Comparison of ENCODE assay signal across 10 mouse cellular contexts in the genomic region with DNA sequence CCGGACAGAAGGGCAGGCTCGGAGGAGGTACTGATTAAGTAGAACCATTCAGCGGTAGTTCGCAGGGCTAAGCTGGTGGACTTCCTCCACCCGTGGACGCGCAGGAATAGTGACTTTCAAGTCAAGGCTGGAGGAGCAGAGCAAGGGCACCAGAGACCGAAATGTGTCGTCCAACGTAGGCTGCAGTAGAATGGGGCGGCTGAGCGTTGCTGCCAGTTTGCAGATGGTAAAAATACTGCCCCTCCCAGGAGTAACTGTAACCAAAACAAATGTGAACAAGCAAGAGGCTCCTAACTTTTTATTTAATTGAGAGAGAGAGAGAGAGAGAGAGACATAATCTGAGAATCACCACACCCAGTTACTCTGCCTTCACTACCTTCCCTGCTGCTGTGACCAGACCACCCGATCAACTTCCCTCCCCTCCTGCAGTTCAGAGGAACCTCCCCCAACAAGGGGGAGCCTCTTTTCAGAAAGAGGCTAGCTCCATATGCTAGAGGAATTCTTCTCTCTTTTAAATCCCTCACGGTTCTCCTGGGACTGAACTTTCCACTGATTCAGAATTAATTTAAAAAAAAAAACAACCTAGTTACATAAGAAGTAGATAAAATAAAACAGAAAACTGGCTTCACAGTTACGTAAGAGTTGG. TPM values are rescaled to one million over a fixed set of nuclear protein-coding genes. Genes with fewer than 3 reads are reported as not detected.
DNase-seq lines count a peak whose midpoint lies in the region; ATAC-seq and TF ChIP-seq lines count a peak whose summit lies in the region.
"Had no signal": no experiment of that assay in that cellular context is flagged by ENCODE, and none has a peak within 500 bp of the region (broad histone marks: within the 10 kb centered on the region; RNA-seq: fewer than 3 reads in every experiment).

No protein-coding gene starts in this region.

- no peak for TF ChIP-seq POLR2A in olfactory bulb, adult 2 months (IDR thresholded peaks at IDR 0.05; ENCODE audit: insufficient read depth, low read depth, low read length)

- ATAC-seq in heart, embryonic 14.5 days (ENCODE audit: insufficient number of reproducible peaks, insufficient read depth, low FRiP score, low read depth), result no peak
- ATAC-seq in midbrain, embryonic 12.5 days (ENCODE audit: low FRiP score, low read depth), result 0 out of 2 replicates have a peak, but pooled peaks have one; percentile 51
- no peak for ATAC-seq in midbrain, embryonic 16.5 days
- ATAC-seq in embryonic facial prominence, embryonic 14.5 days (ENCODE audit: low read depth), result peak; percentile 56
- ATAC-seq: activated CD4-positive, CD25-positive, alpha-beta regulatory T cell, adult 4 months; intestine, embryonic 15.5 days had no signal

- H3K9ac ChIP-seq in heart, embryonic 14.5 days (ENCODE audit: low read length), result peak overlapping the region; percentile 21; the same call in 1 of the 2 replicates
- H3K9ac ChIP-seq in midbrain, embryonic 12.5 days (replicated peaks), result no peak overlapping the region
- no peak overlapping the region for H3K9ac ChIP-seq in midbrain, embryonic 16.5 days (ENCODE audit: low read depth, low read length)
- H3K9ac ChIP-seq in embryonic facial prominence, embryonic 14.5 days (ENCODE audit: low read depth, low read length), result peak overlapping the region; percentile 10; the same call in 1 of the 2 replicates
- H3K9ac ChIP-seq: intestine, embryonic 15.5 days had no signal

- no peak for TF ChIP-seq CTCF in olfactory bulb, adult 2 months (IDR thresholded peaks at IDR 0.05; ENCODE audit: insufficient read depth, low read depth, low read length)

- H3K4me3 ChIP-seq in heart, embryonic 14.5 days (ENCODE audit: control insufficient read depth in 1 of 2, insufficient read depth in 1 of 2, low read depth in 1 of 2, low read length in 2 of 2), result peak overlapping the region in 1 of 2 experiments; percentile 9; a peak in 1 of 4 replicates
- H3K4me3 ChIP-seq in midbrain, embryonic 12.5 days, result no peak overlapping the region
- no peak overlapping the region for H3K4me3 ChIP-seq in midbrain, embryonic 16.5 days (ENCODE audit: low read depth, low read length)
- no peak overlapping the region for H3K4me3 ChIP-seq in embryonic facial prominence, embryonic 14.5 days (ENCODE audit: low read depth, low read length)
- H3K4me3 ChIP-seq in olfactory bulb, adult 2 months (ENCODE audit: insufficient read depth, low read depth, low read length), result no peak overlapping the region
- H3K4me3 ChIP-seq: intestine, embryonic 15.5 days had no signal

- whole genome bisulfite sequencing in heart, embryonic 14.5 days, result 42% methylated on average over 15 of the region's 15 CpGs
- 49% methylated on average over 15 of the region's 15 CpGs for WGBS in midbrain, embryonic 12.5 days
- 41% methylated on average over 15 of the region's 15 CpGs for WGBS in midbrain, embryonic 16.5 days
- 35% methylated on average over 15 of the region's 15 CpGs for WGBS in embryonic facial prominence, embryonic 14.5 days
- 44% methylated on average over 15 of the region's 15 CpGs for WGBS in olfactory bulb, adult 2 months

- H3K9me3 ChIP-seq in heart, embryonic 14.5 days (ENCODE audit: control insufficient read depth, low read length), result no peaks in the 10 kb centered on the region
- H3K9me3 ChIP-seq in midbrain, embryonic 12.5 days, result no peaks in the 10 kb centered on the region
- no peaks in the 10 kb centered on the region for H3K9me3 ChIP-seq in midbrain, embryonic 16.5 days (replicated peaks; ENCODE audit: control insufficient read depth, low read length, poor library complexity, severe bottlenecking)
- H3K9me3 ChIP-seq in embryonic facial prominence, embryonic 14.5 days (ENCODE audit: control insufficient read depth, low read length), result no peaks in the 10 kb centered on the region
- H3K9me3 ChIP-seq: intestine, embryonic 15.5 days had no signal

- H3K27me3 ChIP-seq in heart, embryonic 14.5 days (ENCODE audit: control insufficient read depth, insufficient read depth, low read length), result no peaks in the 10 kb centered on the region
- no peaks in the 10 kb centered on the region for H3K27me3 ChIP-seq in midbrain, embryonic 12.5 days
- H3K27me3 ChIP-seq in midbrain, embryonic 16.5 days (ENCODE audit: control insufficient read depth, insufficient read depth, low read depth, low read length), result no peaks in the 10 kb centered on the region
- no peaks in the 10 kb centered on the region for H3K27me3 ChIP-seq in embryonic facial prominence, embryonic 14.5 days (replicated peaks; ENCODE audit: control insufficient read depth, insufficient read depth, low read length)
- H3K27me3 ChIP-seq: intestine, embryonic 15.5 days had no signal

- no peak for DNase-seq in heart, postnatal 25 days (ENCODE audit: low spot score)
- peak; percentile 87 for DNase-seq in embryonic facial prominence, embryonic 14.5 days (ENCODE audit: low spot score)
- no peak for DNase-seq in gastrocnemius, adult 18-20 months (ENCODE audit: low spot score)
- DNase-seq: spleen, adult 18-20 months had no signal

- H3K27ac ChIP-seq in heart, embryonic 14.5 days (replicated peaks in 1 of 2; ENCODE audit: control insufficient read depth in 1 of 2, insufficient read depth in 1 of 2, low read depth in 2 of 2, low read length in 2 of 2), result no peak overlapping the region
- H3K27ac ChIP-seq in midbrain, embryonic 12.5 days (replicated peaks), result 0 out of 2 replicates have a peak overlapping the region, but pooled peaks have one; percentile 39
- H3K27ac ChIP-seq in midbrain, embryonic 16.5 days (ENCODE audit: low read length), result no peak overlapping the region
- peak overlapping the region; percentile 86 for H3K27ac ChIP-seq in embryonic facial prominence, embryonic 14.5 days (replicated peaks; ENCODE audit: low read depth, low read length)
- peak overlapping the region; percentile 58; the same call in 1 of the 2 replicates for H3K27ac ChIP-seq in olfactory bulb, adult 2 months (ENCODE audit: insufficient read depth, low read depth, low read length)
- H3K27ac ChIP-seq: intestine, embryonic 15.5 days had no signal

- no peaks in the 10 kb centered on the region for H3K36me3 ChIP-seq in heart, embryonic 14.5 days (ENCODE audit: control insufficient read depth, insufficient read depth, low read length)
- H3K36me3 ChIP-seq in midbrain, embryonic 12.5 days, result no peaks in the 10 kb centered on the region
- H3K36me3 ChIP-seq in midbrain, embryonic 16.5 days (ENCODE audit: control insufficient read depth, insufficient read depth, low read length), result no peaks in the 10 kb centered on the region
- H3K36me3 ChIP-seq in embryonic facial prominence, embryonic 14.5 days (ENCODE audit: control insufficient read depth, insufficient read depth, low read length), result no peaks in the 10 kb centered on the region
- H3K36me3 ChIP-seq: intestine, embryonic 15.5 days had no signal

- H3K4me2 ChIP-seq in heart, embryonic 14.5 days (ENCODE audit: low read length), result peak overlapping the region; percentile 48
- H3K4me2 ChIP-seq in midbrain, embryonic 12.5 days (replicated peaks), result no peak overlapping the region
- H3K4me2 ChIP-seq in midbrain, embryonic 16.5 days (ENCODE audit: low read length), result no peak overlapping the region
- peak overlapping the region; percentile 46 for H3K4me2 ChIP-seq in embryonic facial prominence, embryonic 14.5 days (ENCODE audit: low read depth, low read length)
- H3K4me2 ChIP-seq: intestine, embryonic 15.5 days had no signal

- intact Hi-C loops in heart, postnatal 25 days (cut with DNase I), result no loop called here

- peaks cover 2 to 7% of the 10 kb centered on the region in 2 experiments; a peak in 3 of 4 replicates for H3K4me1 ChIP-seq in heart, embryonic 14.5 days (ENCODE audit: control insufficient read depth in 2 of 2, insufficient read depth in 2 of 2, low read length in 2 of 2)
- peaks cover 34% of the 10 kb centered on the region for H3K4me1 ChIP-seq in midbrain, embryonic 12.5 days
- H3K4me1 ChIP-seq in midbrain, embryonic 16.5 days (ENCODE audit: control insufficient read depth, insufficient read depth, low read length), result no peaks in the 10 kb centered on the region; the same call in 1 of the 2 replicates
- H3K4me1 ChIP-seq in embryonic facial prominence, embryonic 14.5 days (ENCODE audit: control insufficient read depth, insufficient read depth, low read length), result peaks cover 21% of the 10 kb centered on the region
- peaks cover 9% of the 10 kb centered on the region for H3K4me1 ChIP-seq in olfactory bulb, adult 2 months (ENCODE audit: control insufficient read depth, insufficient read depth, low read length)
- H3K4me1 ChIP-seq: intestine, embryonic 15.5 days had no signal

RNA-seq across cellular contexts. Expression of gene Cnmd, which starts 15.3 kb away (rescaled TPM):
- polyA plus RNA-seq in heart, embryonic 14.5 days (2014; fragmentation: Nextera tagmentation; extraction: Ambion mirVana), result 2.5 and 3.8 TPM in 2 replicates
- under 1 TPM; 0.62 to 0.81 TPM for total RNA-seq in heart, postnatal 25 days (2021)
- polyA plus RNA-seq in midbrain, embryonic 12.5 days (2016; fragmentation: Nextera tagmentation; extraction: Ambion mirVana), result 8.4 and 20.6 TPM in 2 replicates
- polyA plus RNA-seq in midbrain, embryonic 16.5 days (2015; fragmentation: Nextera tagmentation; extraction: Ambion mirVana), result 2.0 and 3.3 TPM in 2 replicates
- polyA plus RNA-seq in embryonic facial prominence, embryonic 14.5 days (2014; fragmentation: Nextera tagmentation; extraction: Ambion mirVana), result 125 and 186 TPM in 2 replicates
- polyA plus RNA-seq in olfactory bulb, adult 2 months (2012; ENCODE audit: insufficient read depth, insufficient read length, low replicate concordance, missing spikeins), result not detected in 2 replicates
- total RNA-seq in gastrocnemius, adult 18-20 months (2021), result under 1 TPM; 0.17 to 0.41 TPM
- polyA plus RNA-seq: activated CD4-positive, CD25-positive, alpha-beta regulatory T cell, adult 4 months had no signal

Comparison
In these comparisons a context has a peak if more than half of its experiments do, and no peak if none do; other contexts are left out.
1. ATAC-seq: peak in midbrain, embryonic 12.5 days (single experiment) and embryonic facial prominence, embryonic 14.5 days (single experiment); none in heart, embryonic 14.5 days (single experiment) and midbrain, embryonic 16.5 days (single experiment).
2. H3K27ac ChIP-seq: peak in midbrain, embryonic 12.5 days (single experiment), embryonic facial prominence, embryonic 14.5 days (single experiment) and olfactory bulb, adult 2 months (single experiment); none in heart, embryonic 14.5 days (0 of 2) and midbrain, embryonic 16.5 days (single experiment).
3. H3K4me2 ChIP-seq: peak in heart, embryonic 14.5 days (single experiment) and embryonic facial prominence, embryonic 14.5 days (single experiment); none in midbrain, embryonic 12.5 days (single experiment) and midbrain, embryonic 16.5 days (single experiment).
4. H3K9ac ChIP-seq: peak in heart, embryonic 14.5 days (single experiment) and embryonic facial prominence, embryonic 14.5 days (single experiment); none in midbrain, embryonic 12.5 days (single experiment) and midbrain, embryonic 16.5 days (single experiment).